In genomic region chr2:84850407-84851129, GRCm38 (mm10) we compare ENCODE assay signal across 12 mouse cellular contexts. TPM values are rescaled to one million over a fixed set of nuclear protein-coding genes. Genes with fewer than 3 reads are reported as not detected.
A peak's percentile ranks its signal among the peaks of the same experiment; 100 is the strongest.
DNase-seq lines count a peak whose midpoint lies in the region; ATAC-seq and TF ChIP-seq lines count a peak whose summit lies in the region.
"Had no signal": no experiment of that assay in that cellular context is flagged by ENCODE, and none has a peak within 500 bp of the region (broad histone marks: within the 10 kb centered on the region; RNA-seq: fewer than 3 reads in every experiment).

No protein-coding gene starts in this region.

- WGBS in forebrain, postnatal 0 days, result 62% methylated on average over 7 of the region's 7 CpGs
- WGBS in forebrain, embryonic 14.5 days, result 65% methylated on average over 7 of the region's 7 CpGs
- 42% methylated on average over 7 of the region's 7 CpGs for WGBS in kidney, embryonic 15.5 days
- 63% methylated on average over 7 of the region's 7 CpGs for WGBS in embryonic facial prominence, embryonic 13.5 days
- 72% methylated on average over 7 of the region's 7 CpGs for WGBS in liver, embryonic 15.5 days (ENCODE audit: insufficient replicate concordance)

- H3K27me3 ChIP-seq in forebrain, postnatal 0 days (ENCODE audit: insufficient read depth, low read length), result no peaks in the 10 kb centered on the region
- H3K27me3 ChIP-seq in forebrain, embryonic 14.5 days (replicated peaks; ENCODE audit: control insufficient read depth, insufficient read depth, low read length), result no peaks in the 10 kb centered on the region
- no peaks in the 10 kb centered on the region for H3K27me3 ChIP-seq in kidney, embryonic 15.5 days
- H3K27me3 ChIP-seq in embryonic facial prominence, embryonic 13.5 days, result no peaks in the 10 kb centered on the region
- H3K27me3 ChIP-seq in liver, embryonic 15.5 days, result no peaks in the 10 kb centered on the region

- H3K9me3 ChIP-seq in forebrain, postnatal 0 days (ENCODE audit: low read length), result no peaks in the 10 kb centered on the region
- H3K9me3 ChIP-seq in forebrain, embryonic 14.5 days (replicated peaks; ENCODE audit: control insufficient read depth, low read length), result no peaks in the 10 kb centered on the region
- no peaks in the 10 kb centered on the region for H3K9me3 ChIP-seq in kidney, embryonic 15.5 days (replicated peaks)
- no peaks in the 10 kb centered on the region for H3K9me3 ChIP-seq in embryonic facial prominence, embryonic 13.5 days
- H3K9me3 ChIP-seq in liver, embryonic 15.5 days (replicated peaks), result no peaks in the 10 kb centered on the region
- H3K9me3 ChIP-seq: G1E had no signal

- ATAC-seq in forebrain, postnatal 0 days, result no peak
- no peak for ATAC-seq in forebrain, embryonic 14.5 days
- peak; percentile 34; the same call in 1 of the 2 replicates for ATAC-seq in kidney, embryonic 15.5 days (replicated peaks; ENCODE audit: low FRiP score)
- ATAC-seq in embryonic facial prominence, embryonic 13.5 days (ENCODE audit: insufficient number of reproducible peaks, insufficient read depth, low FRiP score, low TSS enrichment, low read depth), result no peak
- peak; percentile 68 for ATAC-seq in liver, embryonic 15.5 days (ENCODE audit: insufficient read depth)

- no peak overlapping the region for H3K27ac ChIP-seq in forebrain, postnatal 0 days (ENCODE audit: low read depth, low read length)
- no peak overlapping the region for H3K27ac ChIP-seq in forebrain, embryonic 14.5 days (ENCODE audit: low read depth, low read length)
- H3K27ac ChIP-seq in kidney, embryonic 15.5 days, result 0 out of 2 replicates have a peak overlapping the region, but pooled peaks have one; percentile 37
- no peak overlapping the region for H3K27ac ChIP-seq in embryonic facial prominence, embryonic 13.5 days
- peak overlapping the region; percentile 77 for H3K27ac ChIP-seq in liver, embryonic 15.5 days (replicated peaks)

- H3K4me1 ChIP-seq in forebrain, postnatal 0 days (ENCODE audit: insufficient read depth), result no peaks in the 10 kb centered on the region
- no peaks in the 10 kb centered on the region for H3K4me1 ChIP-seq in forebrain, embryonic 14.5 days (ENCODE audit: control insufficient read depth, insufficient read depth, low read length)
- H3K4me1 ChIP-seq in kidney, embryonic 15.5 days, result peaks cover 10% of the 10 kb centered on the region
- H3K4me1 ChIP-seq in embryonic facial prominence, embryonic 13.5 days, result peaks cover 10% of the 10 kb centered on the region; the same call in 1 of the 2 replicates
- peaks cover 84% of the 10 kb centered on the region for H3K4me1 ChIP-seq in liver, embryonic 15.5 days (replicated peaks)

- peak overlapping the region; percentile 15; the same call in 1 of the 2 replicates for H3K4me2 ChIP-seq in forebrain, postnatal 0 days (ENCODE audit: low read depth)
- H3K4me2 ChIP-seq in forebrain, embryonic 14.5 days (ENCODE audit: low read length), result no peak overlapping the region
- H3K4me2 ChIP-seq in kidney, embryonic 15.5 days, result peak overlapping the region; percentile 46
- H3K4me2 ChIP-seq in embryonic facial prominence, embryonic 13.5 days, result peak overlapping the region; percentile 37
- peak overlapping the region; percentile 31; the same call in 1 of the 2 replicates for H3K4me2 ChIP-seq in liver, embryonic 15.5 days

- H3K4me3 ChIP-seq in forebrain, postnatal 0 days (ENCODE audit: low read depth, low read length), result no peak overlapping the region
- H3K4me3 ChIP-seq in forebrain, embryonic 14.5 days (ENCODE audit: low read depth, low read length), result no peak overlapping the region
- H3K4me3 ChIP-seq in kidney, embryonic 15.5 days (replicated peaks), result 0 out of 2 replicates have a peak overlapping the region, but pooled peaks have one; percentile 6
- no peak overlapping the region for H3K4me3 ChIP-seq in embryonic facial prominence, embryonic 13.5 days
- no peak overlapping the region for H3K4me3 ChIP-seq in liver, embryonic 15.5 days (replicated peaks)

- TF ChIP-seq CTCF in forebrain, postnatal 0 days (IDR thresholded peaks at IDR 0.05; ENCODE audit: low read depth), result no peak

- no peaks in the 10 kb centered on the region for H3K36me3 ChIP-seq in forebrain, postnatal 0 days (ENCODE audit: insufficient read depth)
- 0 out of 2 replicates have a peak, but pooled peaks cover 3% of the 10 kb centered on the region for H3K36me3 ChIP-seq in forebrain, embryonic 14.5 days (ENCODE audit: control insufficient read depth, insufficient read depth, low read length)
- H3K36me3 ChIP-seq in kidney, embryonic 15.5 days, result peaks cover 74% of the 10 kb centered on the region
- H3K36me3 ChIP-seq in embryonic facial prominence, embryonic 13.5 days, result peaks cover 43% of the 10 kb centered on the region
- peaks cover 100% of the 10 kb centered on the region for H3K36me3 ChIP-seq in liver, embryonic 15.5 days (replicated peaks)
- H3K36me3 ChIP-seq: G1E had no signal

- H3K9ac ChIP-seq in forebrain, postnatal 0 days, result no peak overlapping the region
- no peak overlapping the region for H3K9ac ChIP-seq in forebrain, embryonic 14.5 days (ENCODE audit: low read length)
- H3K9ac ChIP-seq in kidney, embryonic 15.5 days, result no peak overlapping the region
- peak overlapping the region; percentile 36; the same call in 1 of the 2 replicates for H3K9ac ChIP-seq in embryonic facial prominence, embryonic 13.5 days
- no peak overlapping the region for H3K9ac ChIP-seq in liver, embryonic 15.5 days

- no peak for DNase-seq in forebrain, postnatal 0 days
- no peak for DNase-seq in forebrain, embryonic 14.5 days (ENCODE audit: low spot score)
- DNase-seq in kidney, postnatal 14 days, result no peak
- DNase-seq in adrenal gland, adult 2 months, result no peak
- DNase-seq in cerebellum, adult 18-20 months, result no peak
- DNase-seq: layer of hippocampus, postnatal 36 days had no signal

RNA-seq across cellular contexts. Expression of gene Slc43a1, which starts 11.9 kb away (rescaled TPM):
- 0.92 and 3.0 TPM in 2 replicates for total RNA-seq in forebrain, postnatal 0 days (2014; rRNA removed)
- polyA plus RNA-seq in forebrain, postnatal 0 days (2015; fragmentation: Nextera tagmentation; extraction: Ambion mirVana), result 0.91 and 0.94 TPM in 2 replicates
- 3.4 and 4.0 TPM in 2 replicates for polyA plus RNA-seq in forebrain, embryonic 14.5 days (2014; fragmentation: Nextera tagmentation; extraction: Ambion mirVana)
- polyA plus RNA-seq in kidney, embryonic 15.5 days (2015; fragmentation: Nextera tagmentation; extraction: Ambion mirVana), result 16.5 and 20.7 TPM in 2 replicates
- polyA plus RNA-seq in embryonic facial prominence, embryonic 13.5 days (2015; fragmentation: Nextera tagmentation; extraction: Ambion mirVana), result 16.5 and 17.0 TPM in 2 replicates
- 190 and 203 TPM in 2 replicates for polyA plus RNA-seq in liver, embryonic 15.5 days (2015; fragmentation: Nextera tagmentation; extraction: Ambion mirVana)
- 10 to 100 TPM in 1 of 2 experiments, 1 to 10 TPM in 1; 4.4 to 12.7 TPM for total RNA-seq in adrenal gland, adult 2 months (2021)
- polyA plus RNA-seq in adrenal gland, adult 2 months (2012; rRNA removed), result 10.1 and 14.3 TPM in 2 replicates
- polyA plus RNA-seq: G1E had no signal

RNA-seq across cellular contexts. Expression of gene Timm10, which starts 23.8 kb away (rescaled TPM):
- 67.3 and 74.6 TPM in 2 replicates for total RNA-seq in forebrain, postnatal 0 days (2014; rRNA removed)
- polyA plus RNA-seq in forebrain, postnatal 0 days (2015; fragmentation: Nextera tagmentation; extraction: Ambion mirVana), result 97.7 and 116 TPM in 2 replicates
- 70.2 and 90.7 TPM in 2 replicates for polyA plus RNA-seq in forebrain, embryonic 14.5 days (2014; fragmentation: Nextera tagmentation; extraction: Ambion mirVana)
- polyA plus RNA-seq in kidney, embryonic 15.5 days (2015; fragmentation: Nextera tagmentation; extraction: Ambion mirVana), result 54.2 and 54.4 TPM in 2 replicates
- polyA plus RNA-seq in embryonic facial prominence, embryonic 13.5 days (2015; fragmentation: Nextera tagmentation; extraction: Ambion mirVana), result 40.4 and 47.6 TPM in 2 replicates
- 33.3 and 37.0 TPM in 2 replicates for polyA plus RNA-seq in liver, embryonic 15.5 days (2015; fragmentation: Nextera tagmentation; extraction: Ambion mirVana)
- total RNA-seq in adrenal gland, adult 2 months (2021), result 10 to 100 TPM; 38.5 to 59.6 TPM
- polyA plus RNA-seq in adrenal gland, adult 2 months (2012; rRNA removed), result 17.0 and 19.2 TPM in 2 replicates

RNA-seq across cellular contexts. Expression of gene Smtnl1, which starts 28.1 kb away (rescaled TPM):
- total RNA-seq in forebrain, postnatal 0 days (2014; rRNA removed), result 0.29 TPM in 1 of 2 replicates, not detected in the other
- polyA plus RNA-seq in forebrain, postnatal 0 days (2015; fragmentation: Nextera tagmentation; extraction: Ambion mirVana), result 0.17 TPM in 1 of 2 replicates, not detected in the other
- polyA plus RNA-seq in forebrain, embryonic 14.5 days (2014; fragmentation: Nextera tagmentation; extraction: Ambion mirVana), result not detected in 2 replicates
- polyA plus RNA-seq in kidney, embryonic 15.5 days (2015; fragmentation: Nextera tagmentation; extraction: Ambion mirVana), result 0.42 and 0.43 TPM in 2 replicates
- polyA plus RNA-seq in embryonic facial prominence, embryonic 13.5 days (2015; fragmentation: Nextera tagmentation; extraction: Ambion mirVana), result 0.18 TPM in 1 of 2 replicates, not detected in the other
- polyA plus RNA-seq in liver, embryonic 15.5 days (2015; fragmentation: Nextera tagmentation; extraction: Ambion mirVana), result 0.40 and 0.56 TPM in 2 replicates
- not detected for total RNA-seq in adrenal gland, adult 2 months (2021)
- not detected in 2 replicates for polyA plus RNA-seq in adrenal gland, adult 2 months (2012; rRNA removed)
- total RNA-seq: G1E; layer of hippocampus, postnatal 36 days; megakaryocyte progenitor cell, adult 5-6 weeks had no signal
- polyA plus RNA-seq: forebrain, embryonic 16.5 days; G1E had no signal

RNA-seq across cellular contexts. Expression of gene Rtn4rl2, which starts 35.9 kb away (rescaled TPM):
- 17.7 and 23.7 TPM in 2 replicates for total RNA-seq in forebrain, postnatal 0 days (2014; rRNA removed)
- 25.8 and 26.1 TPM in 2 replicates for polyA plus RNA-seq in forebrain, postnatal 0 days (2015; fragmentation: Nextera tagmentation; extraction: Ambion mirVana)
- polyA plus RNA-seq in forebrain, embryonic 14.5 days (2014; fragmentation: Nextera tagmentation; extraction: Ambion mirVana), result 7.5 and 13.6 TPM in 2 replicates
- polyA plus RNA-seq in kidney, embryonic 15.5 days (2015; fragmentation: Nextera tagmentation; extraction: Ambion mirVana), result 1.2 and 1.6 TPM in 2 replicates
- 1.0 and 1.3 TPM in 2 replicates for polyA plus RNA-seq in embryonic facial prominence, embryonic 13.5 days (2015; fragmentation: Nextera tagmentation; extraction: Ambion mirVana)
- 0.09 TPM in 2 replicates for polyA plus RNA-seq in liver, embryonic 15.5 days (2015; fragmentation: Nextera tagmentation; extraction: Ambion mirVana)
- total RNA-seq in adrenal gland, adult 2 months (2021), result 1 to 10 TPM; 1.1 to 1.5 TPM
- 11.5 and 17.5 TPM in 2 replicates for polyA plus RNA-seq in adrenal gland, adult 2 months (2012; rRNA removed)
- total RNA-seq: G1E; megakaryocyte progenitor cell, adult 5-6 weeks had no signal
- polyA plus RNA-seq: G1E had no signal

RNA-seq across cellular contexts. Expression of gene Ube2l6, which starts 51.9 kb away (rescaled TPM):
- total RNA-seq in forebrain, postnatal 0 days (2014; rRNA removed), result 14.8 and 15.1 TPM in 2 replicates
- 14.9 and 18.1 TPM in 2 replicates for polyA plus RNA-seq in forebrain, postnatal 0 days (2015; fragmentation: Nextera tagmentation; extraction: Ambion mirVana)
- 21.8 and 23.7 TPM in 2 replicates for polyA plus RNA-seq in forebrain, embryonic 14.5 days (2014; fragmentation: Nextera tagmentation; extraction: Ambion mirVana)
- polyA plus RNA-seq in kidney, embryonic 15.5 days (2015; fragmentation: Nextera tagmentation; extraction: Ambion mirVana), result 42.8 and 51.1 TPM in 2 replicates
- 28.1 and 32.7 TPM in 2 replicates for polyA plus RNA-seq in embryonic facial prominence, embryonic 13.5 days (2015; fragmentation: Nextera tagmentation; extraction: Ambion mirVana)
- polyA plus RNA-seq in liver, embryonic 15.5 days (2015; fragmentation: Nextera tagmentation; extraction: Ambion mirVana), result 533 and 556 TPM in 2 replicates
- total RNA-seq in adrenal gland, adult 2 months (2021), result 10 to 100 TPM; 15.7 to 18.8 TPM
- 13.8 and 15.1 TPM in 2 replicates for polyA plus RNA-seq in adrenal gland, adult 2 months (2012; rRNA removed)

Comparison
In these comparisons a context has a peak if more than half of its experiments do, and no peak if none do; other contexts are left out.
1. ATAC-seq: peak in kidney, embryonic 15.5 days (single experiment) and liver, embryonic 15.5 days (single experiment); none in forebrain, postnatal 0 days (single experiment), forebrain, embryonic 14.5 days (single experiment) and embryonic facial prominence, embryonic 13.5 days (single experiment).
2. H3K27ac ChIP-seq: peak in kidney, embryonic 15.5 days (single experiment) and liver, embryonic 15.5 days (single experiment); none in forebrain, postnatal 0 days (single experiment), forebrain, embryonic 14.5 days (single experiment) and embryonic facial prominence, embryonic 13.5 days (single experiment).